Mouse (Mus musculus): ENCODE data around the gene Cypt2.
"Not testable (repeated sequence)": the region's sequence is repeated elsewhere in the genome, so short reads cannot be mapped to it uniquely, and the experiment has no call there.

Cypt2 gene

GRCm38 (mm10) chrX:105499472-105499871 is at the start of gene Cypt2:
Gene Cypt2, plus strand, starts transcription at chrX:105499772.
- not testable (repeated sequence) for DNase-seq (ENCODE audit: low read depth, low spot score)

- DNase-seq (ENCODE audit: low read depth, low spot score), result no peak
These were observed 46.7 kb downstream of the Cypt2 start for GRCm38 (mm10) chrX:105546234-105546633.
